Mouse (Mus musculus) neural tube, embryonic 12.5 days (tissue): Measurements from ENCODE around the gene Pln. TPM values are rescaled to one million over a fixed set of nuclear protein-coding genes. Genes with fewer than 3 reads are reported as not detected.

Experiments used
- ATAC-seq: fragments of 200-750 bp; cut with Nextera tagmentation; 2 replicates; pipeline ENCODE4 v1.8.0; 2017; ENCODE audit warnings: low read depth, mild to moderate bottlenecking, moderate TSS enrichment, moderate library complexity; ENCODE audit not compliant: low FRiP score
- H3K27ac ChIP-seq: fragments of 300-500 bp; sonication (generic); 2 replicates; pipeline ENCODE4 v1.5.1; 2016
- H3K27me3 ChIP-seq: fragments of 300-500 bp; sonication (generic); replicated peaks from 2 replicates; pipeline ENCODE4 v1.6.1; 2016; ENCODE audit warnings: mild to moderate bottlenecking
- H3K36me3 ChIP-seq: fragments of 300-500 bp; sonication (generic); 2 replicates; pipeline ENCODE4 v1.6.1; 2016; ENCODE audit warnings: mild to moderate bottlenecking
- H3K4me1 ChIP-seq: fragments of 300-500 bp; sonication (generic); 2 replicates; pipeline ENCODE4 v1.6.1; 2016
- H3K4me2 ChIP-seq: fragments of 300-500 bp; sonication (generic); replicated peaks from 2 replicates; pipeline ENCODE4 v1.6.1; 2016; ENCODE audit warnings: mild to moderate bottlenecking
- H3K4me3 ChIP-seq: fragments of 300-500 bp; sonication (generic); 2 replicates; pipeline ENCODE4 v1.5.1; 2016
- H3K9ac ChIP-seq: fragments of 300-500 bp; sonication (generic); 2 replicates; pipeline ENCODE4 v1.6.1; 2016; ENCODE audit warnings: mild to moderate bottlenecking
- H3K9me3 ChIP-seq: fragments of 300-500 bp; sonication (generic); 2 replicates; pipeline ENCODE4 v1.6.1; 2016; ENCODE audit warnings: mild to moderate bottlenecking
- WGBS: fragments of 180-500 bp; shearing (Covaris S2); methylation state at CpG from one replicate; pipeline ENCODE4 v1.1.7; 2016; 5-methylcytosine and 5-hydroxymethylcytosine counted together
- polyA plus RNA-seq: library from polyadenylated mRNA; unstranded; fragments of >200 nt; fragmentation: Nextera tagmentation; extraction: Ambion mirVana; gene quantifications from 2 replicates; pipeline ENCODE4 v1.2.1, GENCODE M21; 2016

Pln gene
- polyA plus RNA-seq = 1.9 and 2.1 TPM in 2 replicates

DNA sequence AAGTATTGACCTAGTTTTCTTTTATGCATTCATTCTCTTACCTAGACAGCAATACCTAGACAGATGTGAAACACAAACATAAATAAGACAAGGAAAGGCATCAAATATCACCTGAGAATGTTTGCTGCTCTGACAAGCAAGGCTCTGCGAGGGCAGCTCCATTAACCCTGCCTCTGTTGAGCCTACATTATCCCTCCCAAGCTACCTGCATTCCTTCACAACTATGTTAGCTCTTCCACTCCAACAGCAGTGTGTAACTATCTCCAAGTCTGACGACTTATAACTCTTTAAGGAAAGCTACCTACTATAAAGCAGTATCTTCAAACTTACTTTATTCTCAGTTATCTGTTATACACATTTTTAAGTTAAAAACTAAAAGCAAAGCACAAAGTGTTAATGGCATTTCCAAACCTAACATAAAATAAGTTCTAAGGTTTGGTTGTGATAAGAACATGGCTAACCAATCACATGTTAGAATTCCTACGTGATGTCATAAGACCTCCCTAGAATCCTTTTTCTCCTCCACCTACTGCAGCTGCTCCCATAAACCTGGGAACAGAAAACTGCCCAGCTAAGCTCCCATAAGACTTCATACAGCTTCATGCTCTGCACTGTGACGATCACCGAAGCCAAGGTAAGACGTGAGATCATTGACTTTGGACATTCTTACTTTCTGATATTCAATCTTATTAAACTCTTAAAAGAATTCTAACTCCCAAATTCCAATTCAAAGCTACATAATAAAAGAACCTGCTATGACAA lies at the start of gene Pln:
Gene Pln (plus strand): TSS at position 506 of the 762 bp plus-strand sequence.
- Histone ChIP-seq H3K27me3 (no peaks in the 10 kb centered on the region), H3K4me3 (no peak within 1 kb of the TSS), H3K9me3 (no peaks in the 10 kb centered on the region), H3K4me1 (no peaks in the 10 kb centered on the region), H3K9ac (no peak within 1 kb of the TSS), H3K36me3 (no peaks in the 10 kb centered on the region), H3K27ac (no peak within 1 kb of the TSS), H3K4me2 (no peak within 1 kb of the TSS)
- ATAC-seq = no peak
- 81% methylated on average over 6 of the region's 6 CpGs for WGBS

DNA sequence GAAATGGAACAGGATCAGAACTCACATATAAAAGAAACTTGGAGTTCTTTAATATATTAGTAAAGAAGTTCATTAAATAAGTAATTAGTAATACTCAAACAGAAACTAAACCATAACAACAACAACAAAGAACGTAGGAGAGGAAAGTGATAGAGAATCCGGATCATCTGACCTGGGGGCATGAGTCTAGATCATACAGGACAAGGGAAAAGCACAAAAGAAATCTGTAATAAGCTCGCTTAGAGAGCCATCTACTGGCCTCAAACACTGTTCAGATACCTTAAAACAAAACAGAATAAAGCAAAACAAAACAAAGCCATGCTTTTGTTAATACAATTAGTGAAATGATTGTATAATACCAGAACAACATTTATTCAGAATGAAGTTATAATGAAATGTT lies 31.6 kb upstream of the Pln start:
- no peak; the same call in 1 of the 2 replicates for ATAC-seq
- H3K4me3 ChIP-seq = no peak overlapping the region

DNA sequence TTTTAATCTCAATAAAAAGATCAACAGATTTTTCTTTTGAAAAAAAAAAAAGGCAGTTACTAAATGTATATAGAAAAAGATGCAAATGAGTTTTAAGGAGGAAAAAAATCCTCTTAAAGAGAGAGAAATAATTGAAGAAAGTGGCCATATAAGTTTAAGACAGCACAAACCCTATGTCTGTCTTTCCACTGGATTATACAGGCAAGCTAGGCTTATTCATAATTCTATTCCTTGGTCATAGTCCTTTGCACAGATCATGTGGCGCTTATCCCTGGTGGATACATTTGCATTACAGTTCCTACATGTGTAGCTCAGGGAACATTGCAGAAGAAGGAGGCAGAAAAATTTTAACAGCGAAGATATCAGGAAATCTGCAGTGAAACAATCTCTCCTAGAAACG lies 30.8 kb upstream of the Pln start:
- Histone ChIP-seq H3K27ac (no peak overlapping the region), H3K4me2 (no peak overlapping the region), H3K27me3 (no peaks in the 10 kb centered on the region), H3K9ac (no peak overlapping the region), H3K4me1 (no peaks in the 10 kb centered on the region), H3K36me3 (peaks cover 3% of the 10 kb centered on the region; the same call in 1 of the 2 replicates), H3K4me3 (no peak overlapping the region), H3K9me3 (no peaks in the 10 kb centered on the region)
- no peak for ATAC-seq
- 90% methylated on average over 3 of the region's 3 CpGs for WGBS

More for the DNA sequence above, 31.6 kb upstream of the Pln start:
- WGBS = 53% methylated on average over 3 of the region's 3 CpGs
- H3K27me3 ChIP-seq = no peaks in the 10 kb centered on the region
- no peaks in the 10 kb centered on the region for H3K36me3 ChIP-seq
- H3K9ac ChIP-seq = no peak overlapping the region
- no peak overlapping the region for H3K27ac ChIP-seq
- no peak overlapping the region for H3K4me2 ChIP-seq
- no peaks in the 10 kb centered on the region for H3K9me3 ChIP-seq
- no peaks in the 10 kb centered on the region for H3K4me1 ChIP-seq

GRCm38 (mm10) chr10:53323367-53323766 lies 14.1 kb upstream of the Pln start:
- Histone ChIP-seq H3K9ac (no peak overlapping the region), H3K4me1 (no peaks in the 10 kb centered on the region), H3K27ac (no peak overlapping the region), H3K4me2 (no peak overlapping the region), H3K4me3 (no peak overlapping the region), H3K27me3 (no peaks in the 10 kb centered on the region), H3K9me3 (no peaks in the 10 kb centered on the region), H3K36me3 (no peaks in the 10 kb centered on the region)
- no peak for ATAC-seq

DNA sequence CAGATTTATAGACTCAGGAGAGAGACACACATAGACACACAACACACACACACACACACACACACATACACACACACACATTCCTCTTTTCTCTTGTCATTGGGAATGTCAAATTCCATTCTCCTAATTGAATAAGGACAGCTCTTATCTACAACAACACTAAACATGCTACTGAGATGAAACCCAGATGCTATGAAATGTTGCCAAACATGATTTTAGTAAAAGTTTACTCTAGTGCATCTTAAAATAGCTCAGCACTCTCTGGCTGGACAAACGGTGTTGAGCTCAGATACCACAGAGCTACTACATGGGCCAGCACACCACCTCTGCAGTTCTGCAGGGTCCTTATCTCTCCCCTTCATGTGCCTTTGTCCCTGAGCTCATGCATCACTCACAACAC lies 12.8 kb upstream of the Pln start:
- H3K36me3 ChIP-seq = no peaks in the 10 kb centered on the region
- H3K4me2 ChIP-seq = no peak overlapping the region
- no peaks in the 10 kb centered on the region for H3K27me3 ChIP-seq
- H3K9me3 ChIP-seq = no peaks in the 10 kb centered on the region
- no peak overlapping the region for H3K4me3 ChIP-seq
- WGBS = 82% methylated on average over 1 of the region's 1 CpGs
- no peak overlapping the region for H3K9ac ChIP-seq
- no peak overlapping the region for H3K27ac ChIP-seq
- no peaks in the 10 kb centered on the region for H3K4me1 ChIP-seq
- ATAC-seq = no peak

GRCm38 (mm10) chr10:53326367-53326766 lies 11.1 kb upstream of the Pln start:
- no peak overlapping the region for H3K4me3 ChIP-seq
- no peaks in the 10 kb centered on the region for H3K27me3 ChIP-seq
- H3K9ac ChIP-seq = no peak overlapping the region
- no peak overlapping the region for H3K4me2 ChIP-seq
- no peak for ATAC-seq
- no peaks in the 10 kb centered on the region for H3K4me1 ChIP-seq
- no peaks in the 10 kb centered on the region for H3K36me3 ChIP-seq
- no peaks in the 10 kb centered on the region for H3K9me3 ChIP-seq
- no peak overlapping the region for H3K27ac ChIP-seq

- Histone ChIP-seq H3K9ac (no peak overlapping the region), H3K4me1 (no peaks in the 10 kb centered on the region), H3K27me3 (no peaks in the 10 kb centered on the region), H3K27ac (no peak overlapping the region), H3K4me3 (no peak overlapping the region), H3K4me2 (no peak overlapping the region), H3K36me3 (no peaks in the 10 kb centered on the region), H3K9me3 (no peaks in the 10 kb centered on the region)
- 84% methylated on average over 3 of the region's 3 CpGs for WGBS
- no peak for ATAC-seq
These were observed 8.2 kb upstream of the Pln start for GRCm38 (mm10) chr10:53329257-53329656.

GRCm38 (mm10) chr10:53332752-53333151 lies 4.7 kb upstream of the Pln start:
- H3K4me2 ChIP-seq = no peak overlapping the region
- 83% methylated on average over 2 of the region's 2 CpGs for WGBS
- H3K4me1 ChIP-seq = no peaks in the 10 kb centered on the region

DNA sequence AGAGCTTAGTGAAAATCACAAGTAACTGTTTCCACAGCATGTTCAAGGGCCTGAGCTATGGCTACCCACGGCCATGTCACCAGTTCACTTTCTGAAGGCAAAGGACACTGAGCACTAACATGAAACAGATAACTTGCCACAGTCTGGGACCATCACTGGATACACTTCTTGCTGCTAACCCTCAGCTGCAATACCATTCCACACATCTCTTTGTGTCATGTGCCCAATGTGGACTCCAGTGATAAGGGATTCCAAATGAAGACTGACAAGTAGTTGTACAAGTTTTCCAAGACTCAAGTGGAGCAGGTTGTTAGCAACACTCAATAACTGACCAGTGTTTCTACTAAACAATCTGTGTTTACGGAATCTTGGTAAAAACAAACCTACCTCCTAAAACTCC lies 2.2 kb upstream of the Pln start:
- Histone ChIP-seq H3K36me3 (no peaks in the 10 kb centered on the region), H3K9ac (no peak overlapping the region), H3K4me2 (no peak overlapping the region), H3K4me1 (no peaks in the 10 kb centered on the region), H3K4me3 (no peak overlapping the region), H3K27ac (no peak overlapping the region), H3K27me3 (no peaks in the 10 kb centered on the region), H3K9me3 (no peaks in the 10 kb centered on the region)
- 86% methylated on average over 2 of the region's 2 CpGs for WGBS
- ATAC-seq = no peak

More at GRCm38 (mm10) chr10:53332752-53333151, 4.7 kb upstream of the Pln start:
- no peak overlapping the region for H3K9ac ChIP-seq
- H3K27me3 ChIP-seq = no peaks in the 10 kb centered on the region
- no peaks in the 10 kb centered on the region for H3K36me3 ChIP-seq
- H3K4me3 ChIP-seq = no peak overlapping the region
- ATAC-seq = no peak
- no peaks in the 10 kb centered on the region for H3K9me3 ChIP-seq
- H3K27ac ChIP-seq = no peak overlapping the region

GRCm38 (mm10) chr10:53335974-53336373 lies 1.5 kb upstream of the Pln start:
- no peaks in the 10 kb centered on the region for H3K27me3 ChIP-seq
- H3K4me3 ChIP-seq = no peak overlapping the region
- no peak overlapping the region for H3K9ac ChIP-seq
- 97% methylated on average over 3 of the region's 3 CpGs for WGBS
- H3K36me3 ChIP-seq = no peaks in the 10 kb centered on the region
- no peak for ATAC-seq
- H3K4me2 ChIP-seq = no peak overlapping the region
- no peak overlapping the region for H3K27ac ChIP-seq
- no peaks in the 10 kb centered on the region for H3K9me3 ChIP-seq
- no peaks in the 10 kb centered on the region for H3K4me1 ChIP-seq

- H3K27me3 ChIP-seq = no peaks in the 10 kb centered on the region
- H3K27ac ChIP-seq = no peak overlapping the region
- ATAC-seq = no peak
- no peaks in the 10 kb centered on the region for H3K9me3 ChIP-seq
- H3K4me1 ChIP-seq = no peaks in the 10 kb centered on the region
- H3K4me3 ChIP-seq = no peak overlapping the region
- 68% methylated on average over 2 of the region's 2 CpGs for WGBS
- no peaks in the 10 kb centered on the region for H3K36me3 ChIP-seq
- H3K4me2 ChIP-seq = no peak overlapping the region
- H3K9ac ChIP-seq = no peak overlapping the region
These were observed 1.6 kb downstream of the Pln start for GRCm38 (mm10) chr10:53339045-53339444.

DNA sequence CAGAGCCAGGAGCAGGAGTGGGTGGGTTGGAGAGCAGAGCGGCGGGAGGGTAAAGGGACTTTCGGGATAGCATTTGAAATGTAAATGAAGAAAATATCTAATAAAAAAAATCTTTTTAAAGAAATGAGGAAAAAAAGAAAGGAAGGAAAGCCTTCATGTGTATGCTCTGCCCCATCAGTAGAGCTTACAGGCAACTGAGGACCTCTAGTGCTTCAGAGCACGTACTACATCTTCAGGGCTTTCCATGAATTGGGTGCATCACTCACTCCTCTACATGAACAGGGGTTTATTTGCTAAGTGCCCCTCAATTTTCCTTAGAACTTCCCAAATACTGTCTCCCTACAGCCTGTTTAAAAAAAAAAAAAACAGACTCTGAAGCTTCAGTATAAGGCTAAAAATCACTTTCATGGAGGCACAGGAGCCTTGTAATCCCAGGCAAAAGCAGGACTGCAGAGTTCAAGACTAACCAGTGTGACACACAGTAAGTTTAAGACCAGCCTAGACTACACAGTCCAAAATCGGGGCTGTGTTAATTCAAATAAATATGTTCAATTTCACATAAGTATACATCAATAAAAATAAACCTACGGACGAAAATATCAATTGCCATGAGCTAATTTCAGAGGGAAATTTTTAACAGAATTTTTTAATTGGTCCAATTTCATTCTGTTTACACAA lies 4.0 kb downstream of the Pln start:
- Histone ChIP-seq H3K4me1 (no peaks in the 10 kb centered on the region), H3K9me3 (no peaks in the 10 kb centered on the region), H3K9ac (no peak overlapping the region), H3K27ac (no peak overlapping the region), H3K27me3 (no peaks in the 10 kb centered on the region), H3K36me3 (no peaks in the 10 kb centered on the region), H3K4me3 (no peak overlapping the region), H3K4me2 (no peak overlapping the region)
- ATAC-seq = no peak
- WGBS = 77% methylated on average over 7 of the region's 7 CpGs
